Mouse (Mus musculus) left cerebral cortex, adult 2 months (tissue): Measurements from ENCODE around the gene Jmjd7. TPM values are rescaled to one million over a fixed set of nuclear protein-coding genes. Genes with fewer than 3 reads are reported as not detected.

Experiments used
- DNase-seq, 2 experiments: peaks; one replicate each; pipeline ENCODE4 v3.0.0; 2021 to 2022; ENCODE audit warnings: low spot score in 2 of 2, mixed read lengths in 1 of 2; ENCODE audit errors: extremely low spot score in 1 of 2
- H3K27ac ChIP-seq: fragments of 200-600 bp; 2 replicates; pipeline ENCODE4 v1.8.1; 2022
- H3K4me3 ChIP-seq: fragments of 200-600 bp; 2 replicates; pipeline ENCODE4 v1.8.1; 2022
- CTCF ChIP-seq: fragments of 200-600 bp; IDR thresholded peaks from 2 replicates; pipeline ENCODE4 v1.8.1; 2022; ENCODE audit warnings: antibody characterized with exemption, mild to moderate bottlenecking, moderate library complexity
- intact Hi-C: fragments of 180-260 bp; cut with DNase I; formaldehyde crosslinking; loops from one replicate; pipeline ENCODE4 v1.15.1; 2025
- total RNA-seq, 2 experiments: library from RNA; stranded (reverse); gene quantifications; 2 replicates each; pipeline ENCODE4 v1.2.3; 2021

Jmjd7 gene
- total RNA-seq, 2 experiments from 2014 or later: 4.7 to 6.9 TPM

DNA sequence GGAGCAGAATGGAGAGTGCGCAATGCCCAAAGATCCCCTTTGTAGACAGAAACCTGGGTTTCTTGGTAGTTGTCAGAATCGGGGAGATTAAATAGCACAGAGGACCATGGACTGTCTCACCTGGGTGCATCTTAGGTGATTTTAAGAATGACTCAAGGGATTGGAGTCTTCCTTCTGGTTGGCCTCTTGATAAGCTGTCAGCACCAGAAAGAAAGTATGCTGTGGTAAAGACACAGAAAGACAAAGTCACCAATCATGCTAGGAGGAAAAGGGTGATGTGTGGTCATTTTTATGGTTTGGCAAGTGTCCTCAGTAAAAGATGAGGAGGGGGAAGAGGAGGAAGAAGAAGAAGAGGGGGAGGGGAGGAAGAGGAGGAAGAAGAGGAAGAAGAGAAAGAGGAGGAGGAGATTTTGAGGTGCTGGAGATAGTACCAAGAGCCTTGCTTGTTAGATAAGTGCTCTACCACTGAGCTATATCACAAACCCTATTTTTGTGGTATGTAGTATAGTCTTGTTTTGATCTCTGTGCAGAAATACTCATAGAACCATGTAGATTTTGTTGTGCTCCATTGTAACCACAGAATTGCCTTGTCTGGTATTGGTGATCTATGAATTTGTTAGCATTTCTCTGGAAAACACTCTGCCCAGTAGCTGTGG, 13.3 kb upstream of the Jmjd7 start:
- DNase-seq: no peak
- Histone ChIP-seq H3K27ac (no peak overlapping the region), H3K4me3 (no peak overlapping the region)
- intact Hi-C loops: no loop called here
- no peak for TF ChIP-seq CTCF

DNA sequence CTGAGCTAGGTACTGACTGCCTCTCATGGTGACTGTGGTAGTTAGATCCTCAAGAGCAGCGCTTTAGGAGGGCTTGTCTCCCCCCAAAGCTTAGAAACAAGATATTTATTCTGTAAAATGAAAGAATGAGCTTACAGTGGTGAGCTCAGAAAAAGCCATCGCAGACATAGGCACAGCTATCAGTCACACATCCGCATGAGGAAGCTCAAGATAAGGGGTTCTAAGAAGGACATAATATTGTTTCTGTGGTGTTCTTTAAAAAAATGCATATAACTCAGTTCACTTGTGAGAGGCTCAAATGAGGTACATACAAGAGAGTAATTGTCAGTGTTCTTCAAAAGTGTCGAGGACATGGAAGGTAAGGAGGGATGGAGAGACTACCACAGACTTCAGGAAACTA, 11.4 kb upstream of the Jmjd7 start:
- Histone ChIP-seq H3K4me3 (no peak overlapping the region), H3K27ac (no peak overlapping the region)
- intact Hi-C loops: no loop called here
- no peak for TF ChIP-seq CTCF
- DNase-seq: no peak

DNA sequence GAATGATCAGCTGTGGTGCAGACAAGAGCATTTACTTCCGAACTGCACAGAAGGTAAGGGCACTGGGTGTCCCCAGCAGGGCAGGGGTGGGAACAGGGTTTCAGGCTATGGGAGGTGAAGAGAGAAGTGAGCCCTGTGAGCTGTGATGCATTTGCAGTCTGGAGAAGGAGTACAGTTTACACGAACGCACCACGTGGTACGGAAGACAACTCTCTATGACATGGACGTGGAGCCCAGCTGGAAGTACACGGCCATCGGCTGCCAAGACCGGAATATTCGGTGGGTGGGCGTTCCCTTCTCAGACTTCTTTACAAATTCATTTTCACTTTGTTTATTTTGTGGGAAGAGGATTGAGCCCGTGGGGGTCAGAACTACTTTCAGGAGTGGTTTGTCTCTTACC, 9.7 kb upstream of the Jmjd7 start:
- intact Hi-C loops: no loop called here
- DNase-seq: no peak
- TF ChIP-seq CTCF: no peak

DNA sequence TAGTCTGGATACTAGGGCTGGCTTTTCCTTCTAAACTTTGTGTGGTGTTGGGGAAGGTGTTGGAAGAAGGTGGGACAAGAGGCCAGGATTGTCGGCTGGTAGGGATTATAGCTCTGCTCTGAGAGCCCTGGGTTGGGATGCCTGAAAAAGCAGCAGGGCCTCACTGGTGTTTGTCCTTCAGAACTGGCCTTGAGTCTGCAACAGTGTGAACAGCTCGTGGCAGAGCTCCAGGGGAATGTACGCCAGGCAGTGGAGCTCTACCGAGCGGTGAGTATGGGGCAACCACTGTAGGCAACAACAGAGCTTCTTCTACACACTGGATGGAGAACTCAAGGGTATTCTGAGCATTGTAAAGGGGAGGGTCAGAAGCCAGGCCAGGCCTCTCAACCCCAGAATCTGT, 2.9 kb upstream of the Jmjd7 start:
- no peak for TF ChIP-seq CTCF
- Histone ChIP-seq H3K4me3 (no peak overlapping the region), H3K27ac (no peak overlapping the region)
- no peak for DNase-seq
- intact Hi-C loops: no loop called here

More for the DNA sequence above, 9.7 kb upstream of the Jmjd7 start:
- H3K27ac ChIP-seq: no peak overlapping the region
- H3K4me3 ChIP-seq: no peak overlapping the region

DNA sequence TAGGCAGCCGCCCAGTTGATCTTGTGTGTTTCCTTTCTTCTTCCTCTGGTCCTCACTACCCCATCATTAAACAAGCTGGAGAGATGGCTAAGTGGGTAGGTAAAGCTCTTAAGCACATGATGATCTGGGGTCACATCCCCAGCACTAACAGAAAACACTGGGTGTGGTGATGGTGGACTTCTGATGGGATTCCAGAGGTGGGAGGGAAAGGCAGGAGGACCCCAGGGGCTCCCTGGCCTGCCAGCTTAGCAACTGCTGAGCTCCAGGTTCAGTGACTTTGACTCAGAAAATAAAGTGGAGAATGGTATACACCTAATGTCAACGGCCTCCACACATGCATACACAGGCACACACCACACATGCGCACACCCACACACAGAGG, 658 bp downstream of the Jmjd7 start:
- H3K27ac ChIP-seq: peak overlapping the region; percentile 93
- intact Hi-C loops: no loop called here
- no peak for TF ChIP-seq CTCF
- DNase-seq: no peak
- peak overlapping the region; percentile 59 for H3K4me3 ChIP-seq

DNA sequence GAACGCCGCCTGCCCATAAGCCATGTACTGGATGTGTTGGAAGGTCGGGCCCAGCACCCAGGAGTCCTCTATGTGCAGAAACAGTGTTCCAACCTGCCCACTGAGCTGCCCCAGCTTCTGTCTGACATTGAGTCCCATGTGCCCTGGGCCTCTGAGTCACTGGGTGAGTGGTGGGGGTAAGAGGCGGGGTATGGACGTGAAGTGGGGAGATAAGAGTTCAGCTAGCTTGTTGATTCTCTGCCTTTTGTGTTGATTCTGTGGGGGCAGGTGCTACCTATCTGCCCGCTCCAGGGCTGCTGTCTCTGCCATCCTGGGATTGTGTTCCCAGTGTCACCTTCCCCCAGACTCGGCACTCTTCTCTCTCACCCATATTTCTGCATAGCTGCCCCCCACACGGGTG, 3.1 kb downstream of the Jmjd7 start:
- no peak for TF ChIP-seq CTCF
- Histone ChIP-seq H3K27ac (no peak overlapping the region), H3K4me3 (no peak overlapping the region)
- no peak for DNase-seq
- intact Hi-C loops: no loop called here

DNA sequence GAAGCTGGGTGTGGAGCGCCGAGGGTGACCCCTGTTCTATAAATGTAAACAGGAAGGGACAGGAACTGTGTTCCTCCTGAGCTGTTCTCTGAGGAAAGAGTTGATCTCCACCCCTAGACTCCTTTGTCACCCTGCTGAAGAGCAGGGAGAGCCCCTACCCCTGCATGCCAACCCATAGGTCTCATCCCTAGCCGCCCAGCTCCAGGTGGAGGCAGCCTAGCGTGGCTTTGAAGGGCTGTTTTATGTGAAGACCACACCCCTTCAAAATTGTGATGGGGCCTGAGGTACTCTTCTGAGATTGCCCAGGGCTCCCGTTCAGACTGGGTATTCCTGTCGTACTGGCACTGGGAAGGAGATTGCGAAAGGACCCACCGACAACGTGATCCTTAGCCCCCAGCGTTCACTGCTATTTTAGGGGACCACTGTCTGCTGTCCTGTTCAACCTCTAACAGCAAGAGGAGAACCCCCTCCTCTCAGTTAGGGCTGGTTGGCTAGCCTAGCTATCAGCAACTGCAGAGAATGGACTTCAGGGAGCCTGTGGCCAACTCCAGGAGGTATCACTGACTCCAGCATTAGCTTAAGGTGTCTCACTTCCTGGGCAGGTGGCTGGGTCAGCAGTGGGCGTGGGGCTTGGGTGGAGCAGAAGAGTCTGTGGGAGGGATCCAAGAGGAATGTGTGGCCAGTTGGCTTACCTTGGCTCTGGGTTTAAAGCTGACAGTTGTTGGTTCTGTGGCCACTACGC, 5.6 kb downstream of the Jmjd7 start, which contains the start of gene Pla2g4b:
Pla2g4b (plus strand) TSS at position 692 of the 742 bp plus-strand sequence.
- Histone ChIP-seq H3K27ac (no peak within 1 kb of the TSS), H3K4me3 (no peak within 1 kb of the TSS)
- DNase-seq: no peak
- no peak for TF ChIP-seq CTCF
- intact Hi-C loops: no loop called here

DNA sequence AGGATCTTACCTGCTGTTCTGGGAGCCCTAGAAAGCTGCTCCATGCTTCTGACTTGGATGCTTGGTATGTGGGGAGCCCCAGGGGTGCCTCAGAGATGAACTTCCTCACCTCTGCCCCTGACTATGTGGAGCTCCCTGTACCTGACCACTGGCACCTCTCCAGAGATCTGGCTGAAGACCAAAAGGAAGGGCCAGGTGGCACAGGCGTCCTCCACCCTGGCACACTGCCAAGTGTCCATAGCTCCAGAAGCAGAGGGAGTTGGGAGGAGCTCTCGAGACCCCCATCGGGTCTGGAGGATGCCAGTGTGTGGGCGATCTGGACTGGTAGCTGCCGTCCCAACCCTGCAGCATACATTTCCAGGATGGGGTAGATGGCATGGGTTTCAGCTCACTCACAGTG, 6.4 kb downstream of the Jmjd7 start:
- no peak overlapping the region for H3K4me3 ChIP-seq
- intact Hi-C loops: no loop called here
- no peak for DNase-seq
- no peak overlapping the region for H3K27ac ChIP-seq
- TF ChIP-seq CTCF: no peak

DNA sequence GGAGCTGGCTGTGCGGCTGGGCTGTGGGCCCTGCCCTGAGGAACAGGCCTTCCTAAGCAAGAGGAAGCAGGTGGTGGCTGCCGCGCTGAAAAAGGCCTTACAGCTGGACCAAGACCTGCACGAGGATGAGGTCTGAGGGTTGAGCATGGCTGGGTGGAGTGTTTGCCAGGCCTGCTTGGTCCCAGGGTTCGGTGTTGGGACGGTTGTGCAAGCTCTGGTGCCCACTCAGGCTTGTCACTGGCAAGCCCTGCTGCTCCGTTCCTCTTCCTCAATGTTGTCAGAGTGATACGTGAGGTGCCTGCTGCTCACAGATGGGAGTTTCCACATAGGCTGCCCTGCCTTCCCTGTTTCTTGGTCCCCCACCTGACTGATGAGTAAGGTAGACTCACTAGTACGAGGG, 10.5 kb downstream of the Jmjd7 start:
- no peak for TF ChIP-seq CTCF
- DNase-seq: no peak
- intact Hi-C loops: no loop called here
- H3K27ac ChIP-seq: no peak overlapping the region
- H3K4me3 ChIP-seq: no peak overlapping the region

DNA sequence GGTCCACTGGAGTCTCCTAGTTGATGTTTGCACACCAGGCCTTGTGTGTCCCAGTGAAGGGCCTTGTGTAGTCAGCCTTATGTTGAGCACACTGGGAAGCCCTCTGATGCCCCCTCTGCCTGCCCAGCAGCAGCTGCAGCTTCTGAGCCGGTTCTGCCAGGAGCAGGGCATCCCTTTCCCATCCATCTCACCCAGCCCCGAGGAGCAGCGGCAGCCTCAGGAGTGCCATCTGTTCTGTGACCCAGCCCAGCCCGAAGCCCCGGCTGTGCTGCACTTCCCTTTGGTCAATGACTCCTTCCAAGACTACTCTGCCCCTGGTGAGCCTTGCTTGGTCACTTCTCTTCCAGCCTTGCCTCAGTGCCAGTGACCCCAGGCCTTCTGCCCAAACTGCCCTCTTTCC, 13.7 kb downstream of the Jmjd7 start:
- Histone ChIP-seq H3K4me3 (no peak overlapping the region), H3K27ac (no peak overlapping the region)
- no peak for DNase-seq
- intact Hi-C loops: no loop called here
- no peak for TF ChIP-seq CTCF

DNA sequence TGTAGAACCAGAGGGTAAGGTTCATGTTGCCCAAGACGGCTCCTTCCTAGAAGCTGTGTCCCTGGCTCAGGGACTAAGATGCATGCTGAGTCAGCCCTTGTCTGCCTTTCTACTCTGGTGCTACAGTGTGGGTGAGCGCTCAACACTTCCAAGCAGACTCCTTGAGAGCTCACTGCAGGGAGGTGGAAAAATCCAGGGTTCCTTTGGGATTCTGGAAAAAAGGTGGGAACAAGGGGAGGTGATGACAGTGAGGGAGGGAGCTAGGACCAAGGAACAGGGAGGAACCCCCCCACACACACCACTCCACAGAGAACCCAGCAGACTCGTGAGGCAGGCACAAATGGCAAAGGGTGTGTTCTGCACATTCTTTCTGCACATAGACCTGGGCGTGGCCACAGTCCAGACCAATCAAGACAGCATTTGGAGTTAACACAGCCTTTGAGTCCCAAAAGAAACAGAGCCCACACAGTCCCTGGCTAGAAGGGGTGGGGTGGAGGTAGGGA, 16.9 kb downstream of the Jmjd7 start:
- no peak for TF ChIP-seq CTCF
- intact Hi-C loops: no loop called here
- DNase-seq: peak; percentile 34 to 47
- Histone ChIP-seq H3K27ac (peak overlapping the region; percentile 90), H3K4me3 (no peak overlapping the region)

DNA sequence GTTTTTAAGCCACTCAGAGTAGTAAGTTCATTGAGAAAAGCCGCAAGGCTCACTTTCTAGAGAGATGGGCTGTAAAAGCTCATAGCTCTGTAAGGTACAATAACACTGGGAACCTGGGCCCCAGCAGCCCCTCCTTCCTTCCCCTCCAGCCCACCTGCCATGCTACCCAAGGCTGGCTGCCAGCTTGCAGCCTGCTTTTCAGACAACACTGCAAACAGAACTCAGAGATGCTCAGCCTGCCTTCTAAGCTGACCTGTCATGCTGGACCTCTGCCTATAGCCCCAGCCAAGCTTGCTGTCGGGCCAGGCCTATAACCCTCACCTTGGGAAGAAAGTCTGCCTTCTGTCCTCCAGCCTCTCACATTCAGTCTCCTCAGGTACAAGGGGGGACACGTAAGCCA, 17.4 kb downstream of the Jmjd7 start:
- H3K4me3 ChIP-seq: no peak overlapping the region
- TF ChIP-seq CTCF: no peak
- intact Hi-C loops: no loop called here

More for the DNA sequence above, 17.4 kb downstream of the Jmjd7 start:
- DNase-seq: no peak
- H3K27ac ChIP-seq: peak overlapping the region; percentile 90
